Mouse (Mus musculus) thymus, adult 18-20 months (tissue): ENCODE data around the gene Fads6.

Experiments
- DNase-seq, 2 experiments: peaks; one replicate each; pipeline ENCODE4 v3.0.0; 2022; ENCODE audit warnings: mixed read lengths in 2 of 2

Gene Fads6

GRCm38 (mm10) chr11:115298160-115298559 lies 697 bp upstream of the Fads6 start:
- DNase-seq = no peak

GRCm38 (mm10) chr11:115296471-115297210 lies 822 bp downstream of the Fads6 start:
- no peak for DNase-seq

- no peak for DNase-seq
These were observed 1.5 kb downstream of the Fads6 start for GRCm38 (mm10) chr11:115295939-115296338.

GRCm38 (mm10) chr11:115292631-115293375 lies 4.7 kb downstream of the Fads6 start:
- DNase-seq = no peak

- no peak for DNase-seq
These were observed 6.0 kb downstream of the Fads6 start for GRCm38 (mm10) chr11:115291503-115291902.

GRCm38 (mm10) chr11:115290919-115291318 lies 6.5 kb downstream of the Fads6 start:
- no peak for DNase-seq

GRCm38 (mm10) chr11:115290314-115290713 lies 7.1 kb downstream of the Fads6 start:
- no peak for DNase-seq

- DNase-seq = no peak
These were observed 7.6 kb downstream of the Fads6 start for GRCm38 (mm10) chr11:115289885-115290284.

- no peak for DNase-seq
These were observed 9.2 kb downstream of the Fads6 start for GRCm38 (mm10) chr11:115288305-115288704.

- DNase-seq = no peak
These were observed 10.1 kb downstream of the Fads6 start for GRCm38 (mm10) chr11:115287386-115287785.

GRCm38 (mm10) chr11:115286201-115286993 lies 11.1 kb downstream of the Fads6 start:
- DNase-seq = no peak

GRCm38 (mm10) chr11:115285282-115285681 lies 12.2 kb downstream of the Fads6 start:
- DNase-seq = no peak

- DNase-seq = no peak
These were observed 13.4 kb downstream of the Fads6 start for GRCm38 (mm10) chr11:115283891-115284620.

- DNase-seq = no peak
These were observed 14.0 kb downstream of the Fads6 start for GRCm38 (mm10) chr11:115283486-115283765.

- no peak for DNase-seq
These were observed 14.6 kb downstream of the Fads6 start for GRCm38 (mm10) chr11:115282723-115283485.

GRCm38 (mm10) chr11:115282295-115282694 lies 15.2 kb downstream of the Fads6 start:
- no peak for DNase-seq

GRCm38 (mm10) chr11:115279726-115280125 lies 17.7 kb downstream of the Fads6 start:
- DNase-seq = no peak

- DNase-seq = no peak
These were observed 19.3 kb downstream of the Fads6 start for GRCm38 (mm10) chr11:115278176-115278575.

- no peak for DNase-seq
These were observed 19.9 kb downstream of the Fads6 start for GRCm38 (mm10) chr11:115277604-115277975.

- DNase-seq = peak; percentile 97 to 99
These were observed 20.5 kb downstream of the Fads6 start, which contains the start of gene Fdxr for GRCm38 (mm10) chr11:115276780-115277603. Fdxr (minus strand) TSS chr11:115277050.

GRCm38 (mm10) chr11:115275954-115276353 lies 21.5 kb downstream of the Fads6 start:
- DNase-seq = no peak
